Mouse (Mus musculus) thymus, adult 2 months (tissue): ENCODE data around the gene Slc52a3.

Experiments used
- CTCF ChIP-seq: fragments of 200-500 bp; IDR thresholded peaks from 2 replicates; pipeline ENCODE4 v1.5.1; 2012; ENCODE audit warnings: mild to moderate bottlenecking, control low read depth, low read length, moderate library complexity, borderline replicate concordance; ENCODE audit not compliant: control insufficient read depth, poor library complexity, insufficient read depth; ENCODE audit errors: extremely low read depth
- POLR2A ChIP-seq: fragments of 200-500 bp; IDR thresholded peaks from 2 replicates; pipeline ENCODE4 v1.6.1; 2012; ENCODE audit warnings: mild to moderate bottlenecking, low read length, control low read depth, moderate library complexity; ENCODE audit not compliant: control insufficient read depth, poor library complexity, insufficient read depth; ENCODE audit errors: extremely low read depth

DNA sequence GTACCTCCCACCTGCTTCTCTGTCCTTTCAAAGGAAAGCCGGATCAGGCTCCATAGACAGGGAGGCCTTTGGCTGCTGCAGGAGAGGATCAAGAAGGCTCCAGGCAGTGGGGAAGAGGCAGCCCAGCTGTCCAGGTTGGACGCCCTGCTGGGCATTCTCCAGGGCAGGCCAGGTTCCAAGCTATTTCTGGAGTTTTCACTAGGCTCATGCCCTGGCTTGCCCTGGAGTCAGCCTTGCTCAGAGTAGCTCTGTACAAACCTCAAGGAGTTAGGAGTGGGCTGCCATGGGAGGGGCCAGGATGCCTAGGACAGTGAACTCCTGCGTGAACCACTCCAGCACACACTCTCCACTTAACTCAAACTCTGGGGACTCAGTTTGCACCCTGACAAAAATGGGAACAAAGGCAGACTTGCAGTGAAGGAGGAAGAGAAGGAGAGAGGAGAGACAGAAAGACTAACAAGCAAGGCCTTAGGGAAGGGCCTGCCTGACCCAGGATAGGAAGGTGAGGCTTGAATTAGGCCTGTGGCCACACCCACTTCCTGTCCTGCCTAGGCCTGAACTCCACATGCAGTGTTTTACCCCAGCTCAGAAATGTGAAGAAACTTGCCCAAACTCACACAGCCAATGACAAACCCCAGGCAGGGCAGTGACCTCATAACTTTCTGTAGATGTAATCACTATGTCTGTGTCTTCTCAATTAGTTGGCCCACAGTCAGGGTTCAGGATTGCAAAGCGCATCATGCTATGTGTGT, 18.4 kb upstream of the Slc52a3 start:
- TF ChIP-seq POLR2A: no peak
- TF ChIP-seq CTCF: no peak
